Mouse (Mus musculus) heart, postnatal 4 days (tissue): ENCODE data around the gene Prss32. TPM values are rescaled to one million over a fixed set of nuclear protein-coding genes. Genes with fewer than 3 reads are reported as not detected.
"Not testable (repeated sequence)": the region's sequence is repeated elsewhere in the genome, so short reads cannot be mapped to it uniquely, and the experiment has no call there.

ENCODE experiments used
- DNase-seq: peaks from one replicate; pipeline ENCODE4 v3.0.0; 2021
- microRNA-seq, 2 experiments: library from miRNA; unstranded; fragments of <30 nt; microRNA quantifications; one replicate each; pipeline ENCODE4 v1.2.0; 2021 to 2022
- total RNA-seq, 2 experiments: library from RNA; stranded (reverse); gene quantifications; 2 replicates each; pipeline ENCODE4 v1.2.3; 2021

Prss32 gene
- total RNA-seq, 2 experiments from 2014 or later = not detected

- DNase-seq = peak; percentile 20
These were observed 379 bp upstream of the Prss32 start for GRCm38 (mm10) chr17:23843141-23843811.

- no peak for DNase-seq
These were observed 6.4 kb downstream of the Prss32 start for GRCm38 (mm10) chr17:23850028-23850427.

DNA sequence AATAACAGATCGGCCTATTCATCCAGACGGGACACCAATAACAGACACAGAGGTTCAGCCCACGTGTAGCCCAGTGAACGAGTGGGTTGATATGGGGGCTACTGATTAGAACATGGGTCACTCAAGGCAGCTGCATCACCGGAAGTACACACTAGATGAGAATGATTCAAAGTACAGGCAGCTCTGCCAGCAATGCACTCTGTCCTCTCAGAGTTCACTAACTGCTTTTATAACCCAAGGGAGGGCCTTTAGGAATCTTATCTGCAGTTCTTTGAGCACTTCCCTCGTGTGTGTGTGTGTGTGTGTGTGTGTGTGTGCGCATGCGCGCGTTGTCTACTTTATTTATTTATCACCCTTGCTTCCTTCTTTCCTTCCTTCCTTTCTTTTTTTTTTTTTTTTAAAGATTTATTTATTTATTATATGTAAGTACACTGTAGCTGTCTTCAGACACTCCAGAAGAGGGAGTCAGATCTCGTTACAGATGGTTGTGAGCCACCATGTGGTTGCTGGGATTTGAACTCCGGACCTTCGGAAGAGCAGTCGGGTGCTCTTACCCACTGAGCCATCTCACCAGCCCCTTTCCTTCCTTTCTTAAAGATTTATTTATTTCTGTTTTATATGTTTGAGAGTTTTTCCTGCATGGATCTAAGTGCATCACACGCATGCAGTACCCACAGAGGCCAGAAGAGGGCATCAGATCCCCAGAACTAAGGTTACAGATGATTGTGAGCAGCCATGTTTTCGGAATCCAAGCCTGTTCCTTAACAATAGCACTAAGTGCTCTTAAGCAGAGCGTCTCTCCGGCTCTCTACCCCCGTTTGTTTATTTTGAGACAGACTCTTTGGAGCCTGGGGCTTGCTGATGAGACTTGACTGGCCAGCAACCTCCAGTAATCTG is 7.4 kb downstream of the Prss32 start:
- peak; percentile 81 for DNase-seq

DNA sequence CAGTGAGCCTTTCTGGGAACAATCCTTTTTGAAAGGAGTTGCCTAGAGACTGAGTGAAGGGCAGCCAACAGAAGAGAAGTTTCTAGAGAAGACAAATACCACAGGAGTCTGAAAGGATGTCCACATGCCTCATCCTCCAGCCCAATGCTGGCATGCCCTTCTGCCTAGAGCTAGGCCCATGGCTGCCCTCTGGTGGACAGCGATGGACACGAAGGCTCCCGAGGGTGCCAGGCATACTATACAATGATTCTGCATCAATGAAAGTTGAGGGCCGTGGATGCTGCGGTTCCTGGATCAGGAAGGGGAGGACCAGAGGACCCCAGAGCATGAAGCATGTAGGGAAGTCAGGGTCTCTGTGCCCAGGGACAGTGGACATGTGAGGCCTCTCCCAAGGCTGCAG is 9.6 kb downstream of the Prss32 start:
- peak; percentile 67 for DNase-seq

DNA sequence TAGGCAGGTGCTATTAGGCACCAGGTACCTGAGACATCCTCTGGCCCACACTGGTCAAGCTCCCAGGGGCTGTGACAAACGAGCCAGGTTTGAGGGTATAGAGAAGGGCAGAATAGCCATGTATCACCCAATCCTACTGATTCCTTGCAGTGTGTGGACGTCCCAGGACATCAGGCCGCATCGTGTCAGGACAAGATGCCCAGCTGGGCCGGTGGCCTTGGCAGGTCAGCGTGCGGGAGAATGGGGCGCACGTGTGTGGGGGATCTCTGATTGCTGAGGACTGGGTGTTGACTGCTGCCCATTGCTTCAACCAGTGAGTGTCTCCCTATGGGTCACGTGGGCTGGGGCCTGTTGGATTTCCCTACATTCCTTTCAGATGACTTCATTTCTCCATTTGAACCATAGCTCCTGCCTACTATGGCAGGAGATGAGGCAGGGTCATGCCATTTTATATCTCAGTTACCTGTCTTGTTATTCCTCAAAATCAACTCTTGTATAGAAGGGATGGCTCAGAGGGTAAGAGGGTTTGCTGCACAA is 10.6 kb downstream of the Prss32 start:
- DNase-seq = no peak

DNA sequence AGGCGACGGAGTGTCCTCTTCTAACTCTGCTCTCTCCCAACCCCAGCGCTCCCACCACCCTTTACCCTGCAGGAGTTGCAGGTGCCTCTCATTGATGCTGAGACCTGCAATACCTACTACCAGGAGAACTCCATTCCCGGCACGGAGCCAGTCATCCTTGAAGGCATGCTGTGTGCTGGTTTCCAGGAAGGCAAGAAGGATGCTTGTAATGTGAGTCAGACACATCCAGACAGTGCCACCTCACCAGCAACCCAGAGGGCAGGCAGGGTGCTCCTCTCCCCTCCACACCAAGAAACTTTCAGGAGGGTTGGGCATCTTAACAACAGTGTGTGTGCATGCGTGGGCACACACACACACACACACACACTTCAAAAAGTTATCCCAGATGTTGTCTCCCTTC is 13.5 kb downstream of the Prss32 start:
- no peak for DNase-seq

DNA sequence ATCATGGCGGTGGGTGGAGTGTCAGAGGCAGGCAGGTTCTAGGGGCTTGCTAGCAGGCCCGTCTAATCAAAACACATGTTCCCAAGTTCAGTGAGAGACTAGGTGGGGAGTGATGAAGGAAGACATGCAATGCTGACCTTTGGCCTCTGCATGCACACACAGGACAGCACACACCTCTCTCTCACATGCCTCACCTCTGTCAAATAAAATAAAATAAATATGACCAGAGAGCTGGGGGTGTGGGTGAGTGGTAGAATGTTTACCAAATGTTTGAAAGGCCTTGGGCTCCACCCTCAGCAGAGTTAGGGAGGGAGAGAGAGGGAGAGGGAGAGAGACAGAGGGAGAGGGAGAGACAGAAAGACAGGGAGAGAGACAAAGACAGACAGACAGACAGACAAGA is 14.3 kb downstream of the Prss32 start:
- no peak for DNase-seq

GRCm38 (mm10) chr17:23862926-23863325 is 19.3 kb downstream of the Prss32 start:
- DNase-seq = no peak

- no peak for DNase-seq
These were observed 24.1 kb downstream of the Prss32 start, which contains the start of gene Prss21 for GRCm38 (mm10) chr17:23867756-23868155. Gene Prss21, plus strand, starts transcription at chr17:23868056.

DNA sequence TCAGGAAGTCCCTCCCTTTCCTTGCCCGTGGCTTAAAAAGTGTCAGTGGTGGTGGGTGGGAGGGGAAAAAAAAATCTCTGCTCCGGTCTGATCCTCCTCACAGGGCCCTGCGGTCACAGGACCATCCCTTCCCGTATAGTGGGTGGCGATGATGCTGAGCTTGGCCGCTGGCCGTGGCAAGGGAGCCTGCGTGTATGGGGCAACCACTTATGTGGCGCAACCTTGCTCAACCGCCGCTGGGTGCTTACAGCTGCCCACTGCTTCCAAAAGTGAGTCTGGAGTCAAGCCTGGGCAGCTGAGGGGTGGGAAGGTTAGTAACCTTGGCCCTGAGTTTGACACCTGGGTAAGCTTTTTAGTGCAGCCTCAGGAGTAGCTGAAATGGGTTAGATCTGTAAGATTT is 24.9 kb downstream of the Prss32 start:
- DNase-seq = no peak

- DNase-seq = peak; percentile 74
These were observed 30.5 kb downstream of the Prss32 start for GRCm38 (mm10) chr17:23873884-23874856.

GRCm38 (mm10) chr17:23876741-23877140 is 33.1 kb downstream of the Prss32 start:
- DNase-seq = no peak

DNA sequence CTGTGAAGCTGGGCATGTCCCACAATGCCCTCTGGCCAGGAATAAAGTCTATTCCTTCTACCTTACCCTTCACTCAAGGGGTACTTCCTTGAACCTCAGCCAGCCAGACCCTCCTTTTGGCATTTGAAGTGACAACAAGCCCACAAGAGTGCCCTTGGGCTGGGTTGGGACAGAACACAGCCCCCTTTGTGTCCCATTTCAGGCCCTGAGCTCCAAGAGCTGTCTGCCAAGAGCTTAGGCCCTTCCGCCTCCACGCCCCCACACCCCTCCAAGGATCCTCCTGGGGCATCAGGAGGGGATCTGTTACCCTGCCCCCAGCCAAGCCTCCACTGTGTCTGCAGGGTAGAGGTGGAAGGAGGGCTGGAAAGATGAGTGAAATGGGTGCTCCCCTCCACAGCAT is 33.5 kb downstream of the Prss32 start:
- DNase-seq = no peak

GRCm38 (mm10) chr17:23880576-23880975 is 36.9 kb downstream of the Prss32 start, which contains the start of the genes Dcpp1 and Dcpp2:
Gene Dcpp1, plus strand, starts transcription at chr17:23880876.
Gene Dcpp2, plus strand, starts transcription at chr17:23880880.
- not testable (repeated sequence) for DNase-seq

Small RNA genes within 50 kb of the gene (microRNA-seq; reads per million reads assigned to microRNA genes)
- gene Mir5125 = 2.2 to 3.1 reads per million in 2 experiments

Other genes starting within 250 kb of the Prss32 start
- gene Zfp13, start 244.4 kb upstream of the Prss32 start, total RNA-seq = 10 to 100 TPM in 1 of 2 experiments, 1 to 10 TPM in 1; 9.3 to 10.3 TPM
- gene Zscan10, start 243.0 kb upstream of the Prss32 start, total RNA-seq = not detected
- gene Mmp25, start 198.6 kb upstream of the Prss32 start, total RNA-seq = under 1 TPM; 0.48 to 0.50 TPM
- under 1 TPM in 1 of 2 experiments, not detected in 1; 0.14 TPM for gene Bicdl2, start 183.3 kb upstream of the Prss32 start, total RNA-seq
- 100 to 1,000 TPM; 214 to 238 TPM for gene Hcfc1r1, start 170.3 kb upstream of the Prss32 start, total RNA-seq
- 10 to 100 TPM; 24.8 to 28.8 TPM for gene Thoc6, start 170.0 kb upstream of the Prss32 start, total RNA-seq
- gene Tnfrsf12a, start 166.4 kb upstream of the Prss32 start, total RNA-seq = 100 to 1,000 TPM; 212 to 246 TPM
- gene Cldn6, start 164.6 kb upstream of the Prss32 start, total RNA-seq = not detected
- gene Cldn9, start 159.8 kb upstream of the Prss32 start, total RNA-seq = not detected
- gene 1520401A03Rik, start 121.1 kb upstream of the Prss32 start, total RNA-seq = not detected
- 10 to 100 TPM; 16.6 to 16.7 TPM for gene Pkmyt1, start 117.5 kb upstream of the Prss32 start, total RNA-seq
- 10 to 100 TPM; 19.1 to 19.3 TPM for gene Paqr4, start 103.0 kb upstream of the Prss32 start, total RNA-seq
- gene Kremen2, start 98.0 kb upstream of the Prss32 start, total RNA-seq = not detected
- gene Flywch1, start 72.3 kb upstream of the Prss32 start, total RNA-seq = 10 to 100 TPM; 32.8 to 33.4 TPM
- gene Flywch2, start 57.8 kb upstream of the Prss32 start, total RNA-seq = 1 to 10 TPM; 1.2 to 2.2 TPM
- 100 to 1,000 TPM; 275 to 287 TPM for gene Srrm2, start 53.3 kb upstream of the Prss32 start, total RNA-seq
- 100 to 1,000 TPM; 413 to 427 TPM for gene Elob, start 14.7 kb upstream of the Prss32 start, total RNA-seq
- gene Prss33, start 7.8 kb upstream of the Prss32 start, total RNA-seq = not detected
- gene Prss41, start 317 bp downstream of the Prss32 start, total RNA-seq = not detected
- gene Prss21, start 24.2 kb downstream of the Prss32 start, total RNA-seq = not detected
- not detected for gene Dcpp1, start 37.0 kb downstream of the Prss32 start, total RNA-seq
- gene Dcpp2, start 37.0 kb downstream of the Prss32 start, total RNA-seq = not detected
- gene Dcpp3, start 73.6 kb downstream of the Prss32 start, total RNA-seq = not detected
- gene Sbp, start 97.8 kb downstream of the Prss32 start, total RNA-seq = not detected
- gene Sbpl, start 111.4 kb downstream of the Prss32 start, total RNA-seq = not detected
- not detected for gene Prss30, start 136.7 kb downstream of the Prss32 start, total RNA-seq
- not detected for gene Prss22, start 154.2 kb downstream of the Prss32 start, total RNA-seq
- gene Prss27, start 194.3 kb downstream of the Prss32 start, total RNA-seq = not detected
- gene Kctd5, start 229.6 kb downstream of the Prss32 start, total RNA-seq = 10 to 100 TPM; 25.4 to 26.0 TPM